Mouse (Mus musculus) erythroblast, embryonic 14.5 days (primary cell): Measurements from ENCODE around the gene Hvcn1.

Experiments used
- GATA1 ChIP-seq: IDR thresholded peaks from 2 replicates; pipeline ENCODE4 v1.6.1; 2012; ENCODE audit warnings: low read length, inconsistent platforms, mixed read lengths
- TAL1 ChIP-seq: IDR thresholded peaks from 3 replicates; pipeline ENCODE4 v1.6.1; 2012; ENCODE audit warnings: low read length, inconsistent platforms, mixed read lengths

DNA sequence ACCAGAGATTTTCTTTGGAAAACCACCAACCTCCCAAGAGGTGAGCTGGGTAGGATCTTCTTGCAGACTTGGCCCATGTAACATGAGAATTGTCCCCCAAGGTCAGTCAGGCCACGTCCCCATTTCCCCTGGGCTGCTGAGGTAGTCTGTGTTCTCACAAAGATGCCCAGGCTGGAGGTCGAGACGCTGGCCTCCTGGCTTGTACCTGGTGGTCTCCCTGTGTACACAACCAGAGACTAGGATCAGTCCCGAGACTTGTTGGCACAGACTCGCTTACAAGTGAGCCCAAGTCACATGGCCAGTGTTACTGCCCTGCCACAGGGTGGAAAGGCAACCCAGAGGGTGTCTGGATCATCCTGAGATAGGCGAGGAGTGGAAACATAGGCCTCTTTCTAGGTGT, 4.7 kb upstream of the Hvcn1 start:
- TF ChIP-seq TAL1 (no peak), GATA1 (no peak)
